Mouse (Mus musculus) pancreas, adult 10 weeks (tissue): Measurements from ENCODE around the gene Capn1. TPM values are rescaled to one million over a fixed set of nuclear protein-coding genes. Genes with fewer than 3 reads are reported as not detected.

Experiments
- polyA plus RNA-seq: library from polyadenylated mRNA; stranded (reverse); fragments of 350-450 nt; fragmentation: Illumina TruSeq; extraction: RNeasy Lipid Tissue Mini Kit (QIAGEN cat#74804); gene quantifications from one replicate; pipeline ENCODE4 v1.2.3, GENCODE M21; 2015; ENCODE audit warnings: low read depth, low replicate concordance; ENCODE audit not compliant: insufficient read depth

The Capn1 gene
- polyA plus RNA-seq = 5.9 TPM

DNA sequence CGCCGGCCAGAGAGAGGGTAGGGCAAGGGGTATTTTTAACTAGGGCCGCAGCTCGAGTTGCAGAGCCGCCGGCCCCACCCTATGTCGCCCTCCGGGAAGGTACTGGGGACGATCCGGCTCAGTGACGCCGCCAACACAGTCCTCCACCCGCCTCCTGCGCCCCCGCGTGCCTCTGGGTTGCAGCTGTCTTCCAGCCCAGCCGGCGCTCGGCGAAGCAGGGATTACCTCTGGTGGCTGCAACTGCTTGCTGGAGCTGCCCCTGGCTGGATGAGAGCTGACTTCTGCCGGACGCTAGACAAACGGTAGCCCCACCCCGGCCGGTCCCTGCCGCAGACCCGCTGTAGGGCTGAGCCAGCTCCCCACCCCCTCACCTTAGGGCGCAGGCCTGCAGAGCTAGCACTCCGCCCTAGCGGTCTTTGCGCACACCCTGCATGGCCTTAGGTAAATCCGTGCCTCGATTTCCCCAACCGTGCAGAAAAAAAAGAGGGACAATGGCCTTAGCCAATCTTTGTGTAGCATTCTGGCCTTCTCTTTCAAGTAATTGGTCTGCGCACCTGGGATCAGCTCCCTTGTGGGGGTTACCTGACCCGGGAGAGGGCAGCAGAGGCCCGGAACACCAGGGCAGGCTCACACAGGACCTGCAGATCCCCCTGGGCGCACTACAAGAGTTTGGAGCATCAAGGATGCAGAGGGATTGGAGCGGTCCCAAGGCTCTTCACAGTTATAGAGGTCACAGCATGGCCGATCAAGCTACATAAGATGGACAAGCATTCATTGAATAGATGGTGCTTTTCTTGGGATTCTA is at the start of gene Capn1:
Gene Capn1, minus strand, starts transcription at position 387 of the 805 bp plus-strand sequence.

DNA sequence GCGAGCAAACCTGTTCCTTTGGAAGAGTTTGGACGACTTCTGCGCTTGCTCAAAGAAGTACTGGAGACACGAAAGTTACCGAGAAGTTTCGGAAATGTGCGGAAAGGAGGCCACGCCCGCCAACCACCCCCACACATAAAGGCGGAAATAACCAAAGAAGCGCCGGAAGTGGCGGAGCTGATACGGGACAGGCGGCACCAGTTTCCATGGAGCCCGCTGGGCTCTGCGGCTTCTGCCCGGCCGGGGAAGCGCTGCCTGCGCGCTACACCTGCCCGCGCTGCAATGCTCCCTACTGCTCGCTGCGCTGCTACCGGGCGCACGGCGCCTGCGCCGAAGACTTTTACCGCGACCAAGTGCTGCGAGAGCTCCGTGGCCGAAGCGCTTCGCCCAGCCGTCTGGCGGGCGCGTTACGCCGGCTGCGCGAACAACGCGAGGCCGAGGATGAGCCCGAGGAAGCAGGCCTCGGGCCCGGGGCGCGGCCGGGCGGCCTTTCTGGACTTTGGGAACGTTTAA is 45.4 kb upstream of the Capn1 start, which contains the start of gene Znhit2:
Gene Znhit2, plus strand, starts transcription at position 172 of the 513 bp plus-strand sequence.

DNA sequence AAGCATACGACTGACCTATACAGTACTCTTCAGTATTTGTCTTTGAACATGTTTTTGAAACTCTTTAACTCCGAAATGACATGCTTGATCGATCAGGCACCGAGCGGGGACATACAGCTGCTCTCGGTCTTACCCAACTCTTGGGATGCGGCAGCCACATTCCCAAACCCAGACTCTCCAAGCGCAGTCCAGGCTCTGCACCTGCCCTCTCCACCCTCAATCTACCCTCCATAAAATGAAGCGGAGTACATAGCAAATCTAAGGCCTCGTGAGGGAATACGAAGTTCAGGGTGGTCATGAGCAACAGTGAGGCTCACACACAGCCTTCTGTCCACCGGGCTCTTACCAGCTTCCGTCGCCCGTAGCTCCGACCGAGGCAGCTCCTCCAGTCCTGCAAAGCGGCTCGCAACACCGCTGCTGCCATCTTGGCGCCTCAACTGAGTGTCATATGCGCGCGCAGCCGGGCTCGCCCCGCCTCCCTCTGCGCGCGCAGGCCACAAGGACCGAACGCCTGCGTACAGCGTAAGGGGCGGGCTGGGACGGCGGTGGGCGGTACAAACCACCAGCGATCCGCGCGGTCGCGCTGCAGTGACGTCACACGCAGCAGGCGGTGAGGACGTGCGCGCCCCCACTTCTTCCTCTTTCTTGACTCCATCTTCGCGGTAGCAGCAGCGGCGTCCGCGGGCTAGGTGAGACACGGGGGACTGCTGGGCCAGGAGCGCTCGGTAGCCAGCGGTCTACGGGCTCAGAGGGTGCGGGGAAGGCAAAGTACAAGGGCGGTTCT is 41.8 kb upstream of the Capn1 start, which contains the start of the genes Mrpl49 and Fau:
Gene Mrpl49, minus strand, starts transcription at position 473 of the 784 bp plus-strand sequence.
Gene Fau, plus strand, starts transcription at position 532 of the 784 bp plus-strand sequence.

DNA sequence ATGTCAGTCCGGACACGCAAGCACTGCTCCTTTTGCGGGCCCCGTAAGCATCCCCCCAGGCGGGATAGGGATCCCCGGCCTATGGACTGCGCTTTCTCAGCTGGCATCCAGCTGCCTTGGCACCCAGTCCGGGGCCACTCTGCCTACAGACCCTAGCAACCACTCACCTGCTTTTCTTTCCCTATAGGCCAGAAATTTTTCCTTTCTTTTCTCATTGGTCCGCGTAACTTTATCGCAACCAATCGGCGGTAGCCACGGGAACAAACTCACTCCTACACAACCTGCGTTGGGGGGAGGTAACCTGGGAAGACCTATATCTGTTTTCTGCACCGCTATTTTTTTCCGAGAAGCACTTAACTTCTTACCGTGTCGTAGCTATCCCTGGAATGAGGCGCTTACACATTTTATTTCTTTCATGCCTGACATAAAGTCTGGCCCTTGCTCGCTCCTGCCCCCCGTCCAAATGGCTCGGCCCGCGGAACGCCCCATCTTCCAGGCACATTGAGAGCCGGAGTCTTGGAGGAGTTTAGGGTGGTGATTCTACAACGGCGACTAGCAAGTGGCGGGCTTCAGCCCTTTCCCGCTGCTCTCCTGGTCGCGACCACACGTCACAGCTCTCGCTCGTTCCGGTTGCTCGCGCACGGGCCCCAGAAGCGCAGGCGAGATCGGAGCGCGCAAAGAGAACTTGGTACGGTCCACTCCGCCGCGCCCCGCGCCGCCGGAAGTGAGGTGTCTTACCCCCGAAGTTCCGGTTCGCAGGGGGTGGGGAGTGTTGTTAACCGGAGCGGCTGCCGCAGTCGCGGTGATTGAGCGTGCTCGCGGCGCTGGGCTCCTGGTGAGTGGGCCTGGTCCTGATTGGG is 30.8 kb upstream of the Capn1 start, which contains the start of gene Syvn1:
Gene Syvn1, plus strand, starts transcription at position 283 of the 860 bp plus-strand sequence.

DNA sequence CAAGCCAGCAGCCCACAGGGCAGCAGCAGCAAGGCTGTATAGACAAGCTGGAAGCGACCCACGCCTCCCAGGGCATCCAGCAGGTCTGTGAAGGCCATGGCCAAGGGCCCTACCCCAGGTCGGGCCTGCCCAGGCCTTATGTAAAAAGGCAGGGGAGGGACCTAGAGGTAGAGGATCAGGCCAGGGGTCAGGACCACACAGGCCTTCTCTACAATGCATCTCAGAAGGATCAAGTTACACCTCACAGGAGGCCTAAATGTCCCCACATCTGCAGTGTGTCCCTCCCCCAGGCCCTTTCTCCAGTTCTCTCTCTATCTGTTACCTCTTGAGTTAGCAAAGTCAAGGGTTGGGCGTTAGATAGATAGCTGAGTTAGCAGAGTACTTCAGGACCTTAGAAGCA is 29.7 kb downstream of the Capn1 start, which contains the start of gene Slc22a20:
Gene Slc22a20, minus strand, starts transcription at position 101 of the 400 bp plus-strand sequence.

DNA sequence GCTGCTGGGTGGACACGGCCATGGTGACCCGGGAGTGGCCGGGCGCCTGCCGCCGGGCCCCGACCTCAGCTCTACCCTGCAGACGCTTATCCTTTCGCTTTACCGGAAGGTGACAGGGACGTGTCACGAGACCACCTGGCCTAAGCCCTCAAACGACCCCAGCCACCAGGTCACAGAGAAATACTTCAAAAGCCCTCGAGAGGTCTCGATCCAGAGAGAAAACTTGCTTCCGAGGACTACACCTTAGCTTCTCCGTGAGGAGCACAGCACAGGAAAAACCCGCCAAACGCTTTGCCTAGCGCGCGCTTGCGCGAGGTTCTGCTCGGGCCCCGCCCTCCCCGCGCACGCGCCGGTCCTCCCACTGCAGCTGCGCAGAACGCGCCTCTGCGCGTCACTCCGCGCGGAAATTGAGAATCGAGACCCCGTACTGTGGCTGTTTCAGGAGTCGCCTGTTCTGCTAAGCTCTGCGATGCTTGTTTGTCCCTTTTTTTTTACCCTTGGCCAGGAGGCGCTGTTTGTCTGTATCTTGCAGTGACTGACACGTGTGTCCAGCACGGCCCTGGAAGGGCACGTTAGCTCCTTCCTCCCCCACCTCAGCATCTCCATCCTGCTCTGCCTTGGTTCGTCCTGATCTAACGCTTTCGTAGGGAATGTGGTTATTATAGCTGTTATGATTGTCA is 51.7 kb downstream of the Capn1 start, which contains the start of gene Pola2:
Gene Pola2, minus strand, starts transcription at position 320 of the 680 bp plus-strand sequence.

Other genes with a start within 250 kb of the Capn1 start
- 21.4 TPM for gene Scyl1, start 244.5 kb downstream of the Capn1 start, polyA plus RNA-seq
- 2.3 TPM for gene Frmd8, start 140.6 kb downstream of the Capn1 start, polyA plus RNA-seq
- gene Slc25a45, start 138.1 kb downstream of the Capn1 start, polyA plus RNA-seq = 7.3 TPM
- gene Tigd3, start 121.7 kb downstream of the Capn1 start, polyA plus RNA-seq = not detected
- gene Dpf2, start 102.9 kb downstream of the Capn1 start, polyA plus RNA-seq = 16.6 TPM
- gene Cdc42ep2, start 91.1 kb downstream of the Capn1 start, polyA plus RNA-seq = 4.4 TPM
- 6.8 TPM for gene Pola2, start 51.7 kb downstream of the Capn1 start, polyA plus RNA-seq
- not detected for gene Slc22a20, start 29.8 kb downstream of the Capn1 start, polyA plus RNA-seq
- 76.9 TPM for gene Syvn1, start 30.7 kb upstream of the Capn1 start, polyA plus RNA-seq
- gene Mrpl49, start 41.9 kb upstream of the Capn1 start, polyA plus RNA-seq = 5.0 TPM
- 570 TPM for gene Fau, start 41.9 kb upstream of the Capn1 start, polyA plus RNA-seq
- 7.4 TPM for gene Znhit2, start 45.3 kb upstream of the Capn1 start, polyA plus RNA-seq
- 14.9 TPM for gene Tm7sf2, start 52.5 kb upstream of the Capn1 start, polyA plus RNA-seq
- gene Vps51, start 61.3 kb upstream of the Capn1 start, polyA plus RNA-seq = 19.7 TPM
- gene Tmem262, start 64.1 kb upstream of the Capn1 start, polyA plus RNA-seq = not detected
- gene Gm28374, start 66.4 kb upstream of the Capn1 start, polyA plus RNA-seq = not detected
- 16.8 TPM for gene Zfpl1, start 69.1 kb upstream of the Capn1 start, polyA plus RNA-seq
- gene Cdca5, start 69.1 kb upstream of the Capn1 start, polyA plus RNA-seq = not detected
- not detected for gene AC131692.1, start 78.5 kb upstream of the Capn1 start, polyA plus RNA-seq
- not detected for gene Naaladl1, start 89.9 kb upstream of the Capn1 start, polyA plus RNA-seq
- 3.3 TPM for gene Sac3d1, start 102.8 kb upstream of the Capn1 start, polyA plus RNA-seq
- gene Snx15, start 112.4 kb upstream of the Capn1 start, polyA plus RNA-seq = 10.1 TPM
- 1.2 TPM for gene Batf2, start 125.1 kb upstream of the Capn1 start, polyA plus RNA-seq
- 9.0 TPM for gene Arl2, start 125.7 kb upstream of the Capn1 start, polyA plus RNA-seq
- gene Majin, start 168.5 kb upstream of the Capn1 start, polyA plus RNA-seq = not detected
- gene Gpha2, start 210.5 kb upstream of the Capn1 start, polyA plus RNA-seq = not detected
- gene Ppp2r5b, start 220.0 kb upstream of the Capn1 start, polyA plus RNA-seq = 8.9 TPM
- gene Atg2a, start 225.8 kb upstream of the Capn1 start, polyA plus RNA-seq = 8.4 TPM